Mouse (Mus musculus): ENCODE measurements around the gene Tfb1m. TPM values are rescaled to one million over a fixed set of nuclear protein-coding genes. Genes with fewer than 3 reads are reported as not detected.

Gene Tfb1m
- polyA plus RNA-seq, 1 experiment: 35.6 TPM

DNA sequence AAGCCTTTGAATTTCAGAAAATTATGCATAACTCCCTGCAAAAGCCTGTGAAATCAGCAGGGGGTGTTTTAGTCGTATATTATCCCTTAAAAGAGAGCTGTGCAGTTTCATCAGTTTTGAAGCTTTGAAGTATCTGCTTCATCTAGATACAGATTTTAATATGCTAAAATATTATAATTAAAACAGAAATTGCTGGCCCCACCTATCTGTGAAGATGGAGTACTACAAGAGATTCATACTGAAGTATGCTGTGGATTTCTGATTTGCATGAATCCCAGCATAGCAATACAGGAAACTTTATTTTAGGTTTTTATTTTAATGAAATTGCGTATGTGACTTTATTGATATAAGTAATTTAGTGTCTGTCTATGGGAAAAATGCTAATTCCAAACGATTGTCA lies 3.0 kb upstream of the Tfb1m start:
- no peak for TF ChIP-seq CTCF (IDR thresholded peaks at IDR 0.05; ENCODE audit: control insufficient read depth, insufficient read depth, insufficient replicate concordance, low read depth, low read length)
- TF ChIP-seq POLR2A (IDR thresholded peaks at IDR 0.05; ENCODE audit: control insufficient read depth, low read depth, low read length): no peak
- Histone ChIP-seq H3K27ac (ENCODE audit: control insufficient read depth, insufficient read depth, low read depth, low read length) (no peak overlapping the region), H3K4me1 (ENCODE audit: control insufficient read depth, insufficient read depth, low read length) (peaks cover 9% of the 10 kb centered on the region), H3K4me3 (ENCODE audit: control insufficient read depth, low read depth, low read length) (no peak overlapping the region), H3K36me3 (ENCODE audit: control insufficient read depth, insufficient read depth, low read length) (no peaks in the 10 kb centered on the region), H3K27me3 (ENCODE audit: control insufficient read depth, insufficient read depth, low read length) (no peaks in the 10 kb centered on the region)

DNA sequence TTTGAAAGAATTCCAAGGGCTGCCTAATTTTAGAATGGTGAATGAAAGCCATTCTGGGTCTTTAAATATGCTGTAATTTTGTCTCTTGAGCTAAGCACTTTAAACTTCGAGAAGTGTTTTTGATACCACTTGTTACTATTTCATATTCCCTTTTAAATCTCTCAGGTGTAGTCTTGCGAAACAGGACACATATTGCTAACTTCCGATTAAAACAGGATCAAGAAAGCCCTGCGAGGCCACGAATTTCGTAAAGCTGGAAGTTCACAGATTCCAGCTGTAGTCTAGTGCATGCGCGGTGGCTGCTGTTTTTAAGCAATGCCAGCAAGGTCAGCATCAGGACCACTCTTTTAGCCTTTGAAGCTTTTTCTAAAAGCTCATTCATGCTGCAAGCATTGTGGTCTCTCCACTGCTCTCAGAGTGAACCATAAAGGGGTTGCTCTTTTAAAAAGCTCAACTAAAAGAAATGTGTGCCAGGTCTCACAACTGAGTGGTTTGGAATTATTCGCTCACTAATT lies 832 bp upstream of the Tfb1m start:
- no peaks in the 10 kb centered on the region for H3K27me3 ChIP-seq (ENCODE audit: control insufficient read depth, insufficient read depth, low read length)
- TF ChIP-seq CTCF (IDR thresholded peaks at IDR 0.05; ENCODE audit: control insufficient read depth, insufficient read depth, insufficient replicate concordance, low read depth, low read length) (no peak), POLR2A (IDR thresholded peaks at IDR 0.05; ENCODE audit: control insufficient read depth, low read depth, low read length) (no peak)
- peak overlapping the region; percentile 92 for H3K27ac ChIP-seq (ENCODE audit: control insufficient read depth, insufficient read depth, low read depth, low read length)
- H3K36me3 ChIP-seq (ENCODE audit: control insufficient read depth, insufficient read depth, low read length): no peaks in the 10 kb centered on the region
- peak overlapping the region; percentile 90 for H3K4me3 ChIP-seq (ENCODE audit: control insufficient read depth, low read depth, low read length)
- peaks cover 9% of the 10 kb centered on the region for H3K4me1 ChIP-seq (ENCODE audit: control insufficient read depth, insufficient read depth, low read length)

DNA sequence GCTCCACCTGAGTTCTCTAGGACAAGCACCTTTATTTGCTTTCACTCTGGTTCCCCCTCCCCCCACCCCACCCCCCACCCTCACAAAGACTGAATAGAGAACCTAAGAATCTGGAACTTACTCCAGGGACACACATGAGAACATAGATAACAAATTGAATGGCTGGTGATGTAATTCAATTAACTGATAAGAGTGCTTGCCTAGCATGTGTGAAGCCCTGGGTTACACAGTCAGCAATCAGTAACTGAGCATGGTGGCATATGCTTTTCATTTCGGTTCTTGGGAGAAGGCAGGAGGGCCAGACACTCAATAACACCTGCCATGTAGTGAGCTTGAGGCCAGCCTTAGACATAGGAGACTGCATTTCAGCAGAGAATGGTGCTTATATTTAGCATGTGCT lies 1.3 kb downstream of the Tfb1m start:
- H3K27me3 ChIP-seq (ENCODE audit: control insufficient read depth, insufficient read depth, low read length): no peaks in the 10 kb centered on the region
- H3K4me1 ChIP-seq (ENCODE audit: control insufficient read depth, insufficient read depth, low read length): peaks cover 3% of the 10 kb centered on the region
- H3K27ac ChIP-seq (ENCODE audit: control insufficient read depth, insufficient read depth, low read depth, low read length): no peak overlapping the region
- peak overlapping the region; percentile 75 for H3K4me3 ChIP-seq (ENCODE audit: control insufficient read depth, low read depth, low read length)
- TF ChIP-seq CTCF (IDR thresholded peaks at IDR 0.05; ENCODE audit: control insufficient read depth, insufficient read depth, insufficient replicate concordance, low read depth, low read length) (no peak), POLR2A (IDR thresholded peaks at IDR 0.05; ENCODE audit: control insufficient read depth, low read depth, low read length) (no peak)
- H3K36me3 ChIP-seq (ENCODE audit: control insufficient read depth, insufficient read depth, low read length): no peaks in the 10 kb centered on the region

DNA sequence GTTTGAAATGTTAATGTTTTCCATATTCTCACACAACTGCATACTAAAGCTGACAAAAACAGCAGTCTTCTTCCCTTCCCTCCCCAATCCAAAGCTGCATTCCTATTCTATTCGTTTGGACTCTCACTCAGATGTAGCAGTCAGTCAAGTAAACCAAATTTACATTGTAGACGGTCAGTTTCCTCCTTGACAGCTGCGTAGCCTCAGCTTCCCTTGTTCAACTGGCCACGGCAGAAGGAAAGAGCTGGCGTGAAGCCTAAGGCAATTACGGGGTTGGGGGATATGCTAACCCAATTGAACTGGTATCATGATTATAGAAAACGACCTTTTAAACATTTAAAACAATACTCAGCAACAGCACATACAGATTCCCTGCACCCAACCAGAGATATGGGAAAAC lies 9.9 kb downstream of the Tfb1m start:
- Histone ChIP-seq H3K27ac (ENCODE audit: control insufficient read depth, insufficient read depth, low read depth, low read length) (no peak overlapping the region), H3K4me3 (ENCODE audit: control insufficient read depth, low read depth, low read length) (no peak overlapping the region), H3K36me3 (ENCODE audit: control insufficient read depth, insufficient read depth, low read length) (no peaks in the 10 kb centered on the region), H3K4me1 (ENCODE audit: control insufficient read depth, insufficient read depth, low read length) (no peaks in the 10 kb centered on the region), H3K27me3 (ENCODE audit: control insufficient read depth, insufficient read depth, low read length) (no peaks in the 10 kb centered on the region)
- no peak for TF ChIP-seq CTCF (IDR thresholded peaks at IDR 0.05; ENCODE audit: control insufficient read depth, insufficient read depth, insufficient replicate concordance, low read depth, low read length)

DNA sequence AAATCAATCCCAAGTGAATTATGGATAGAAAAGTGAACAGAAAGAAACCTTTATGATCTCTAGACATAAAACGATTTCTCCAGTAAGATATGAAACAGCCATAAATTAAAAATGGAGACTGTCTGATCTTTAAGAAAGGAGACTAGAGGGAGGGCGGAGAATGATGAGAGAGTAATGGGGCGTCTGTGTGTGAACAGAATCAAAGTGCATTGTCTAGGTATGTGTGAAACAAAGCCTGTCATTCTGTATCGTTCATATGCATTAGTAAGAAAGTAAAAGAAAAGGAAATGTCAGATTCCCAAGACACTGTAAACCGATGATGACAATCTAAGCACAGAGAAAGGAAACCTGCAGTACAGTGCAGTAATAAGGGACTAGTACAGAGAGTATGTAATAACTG lies 16.5 kb downstream of the Tfb1m start:
- H3K27ac ChIP-seq (ENCODE audit: control insufficient read depth, insufficient read depth, low read depth, low read length): no peak overlapping the region
- no peaks in the 10 kb centered on the region for H3K27me3 ChIP-seq (ENCODE audit: control insufficient read depth, insufficient read depth, low read length)
- no peaks in the 10 kb centered on the region for H3K36me3 ChIP-seq (ENCODE audit: control insufficient read depth, insufficient read depth, low read length)
- no peak for TF ChIP-seq POLR2A (IDR thresholded peaks at IDR 0.05; ENCODE audit: control insufficient read depth, low read depth, low read length)
- TF ChIP-seq CTCF (IDR thresholded peaks at IDR 0.05; ENCODE audit: control insufficient read depth, insufficient read depth, insufficient replicate concordance, low read depth, low read length): no peak
- H3K4me3 ChIP-seq (ENCODE audit: control insufficient read depth, low read depth, low read length): no peak overlapping the region
- no peaks in the 10 kb centered on the region for H3K4me1 ChIP-seq (ENCODE audit: control insufficient read depth, insufficient read depth, low read length)

DNA sequence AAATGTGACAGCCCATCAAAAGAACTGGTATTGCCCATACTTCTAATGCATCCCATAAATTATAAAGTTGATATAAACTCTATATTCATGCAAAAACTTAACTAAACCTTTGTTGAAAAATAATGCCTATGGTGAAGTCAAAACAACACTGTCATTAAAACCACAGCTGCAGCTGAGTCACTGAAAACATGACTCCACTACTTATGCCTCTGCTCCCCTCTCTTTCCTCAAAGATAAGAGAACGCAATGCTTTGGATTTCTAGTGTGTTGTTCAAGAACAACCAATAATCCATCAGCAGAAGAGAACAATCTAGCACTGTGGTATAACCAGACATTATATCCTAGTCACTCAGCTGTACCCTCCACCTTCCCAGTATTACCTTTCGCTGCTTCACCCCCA lies 17.3 kb downstream of the Tfb1m start:
- Histone ChIP-seq H3K27me3 (ENCODE audit: control insufficient read depth, insufficient read depth, low read length) (no peaks in the 10 kb centered on the region), H3K36me3 (ENCODE audit: control insufficient read depth, insufficient read depth, low read length) (no peaks in the 10 kb centered on the region), H3K27ac (ENCODE audit: control insufficient read depth, insufficient read depth, low read depth, low read length) (no peak overlapping the region), H3K4me1 (ENCODE audit: control insufficient read depth, insufficient read depth, low read length) (no peaks in the 10 kb centered on the region), H3K4me3 (ENCODE audit: control insufficient read depth, low read depth, low read length) (no peak overlapping the region)
- no peak for TF ChIP-seq POLR2A (IDR thresholded peaks at IDR 0.05; ENCODE audit: control insufficient read depth, low read depth, low read length)
- TF ChIP-seq CTCF (IDR thresholded peaks at IDR 0.05; ENCODE audit: control insufficient read depth, insufficient read depth, insufficient replicate concordance, low read depth, low read length): no peak

DNA sequence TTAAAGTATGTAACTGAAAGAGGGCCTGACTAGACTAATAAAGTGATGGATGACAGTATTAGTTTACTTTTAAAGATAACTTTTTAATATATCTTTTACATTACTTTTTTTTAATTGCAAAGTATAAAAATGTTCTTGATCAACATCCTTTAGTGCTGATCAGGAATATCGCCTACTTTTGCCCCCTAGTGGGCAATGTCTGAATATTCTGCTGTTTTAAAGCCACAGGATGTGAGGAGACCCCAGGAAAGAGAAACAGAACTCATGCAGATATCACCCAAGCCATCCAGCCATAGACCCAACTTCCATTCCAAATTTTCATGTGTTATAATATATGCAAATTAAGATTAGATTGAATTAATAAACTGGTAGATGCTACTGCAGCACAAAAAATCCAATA lies 24.2 kb downstream of the Tfb1m start:
- no peak for TF ChIP-seq POLR2A (IDR thresholded peaks at IDR 0.05; ENCODE audit: control insufficient read depth, low read depth, low read length)
- TF ChIP-seq CTCF (IDR thresholded peaks at IDR 0.05; ENCODE audit: control insufficient read depth, insufficient read depth, insufficient replicate concordance, low read depth, low read length): no peak
- Histone ChIP-seq H3K36me3 (ENCODE audit: control insufficient read depth, insufficient read depth, low read length) (no peaks in the 10 kb centered on the region), H3K4me1 (ENCODE audit: control insufficient read depth, insufficient read depth, low read length) (no peaks in the 10 kb centered on the region), H3K27me3 (ENCODE audit: control insufficient read depth, insufficient read depth, low read length) (no peaks in the 10 kb centered on the region), H3K4me3 (ENCODE audit: control insufficient read depth, low read depth, low read length) (no peak overlapping the region), H3K27ac (ENCODE audit: control insufficient read depth, insufficient read depth, low read depth, low read length) (no peak overlapping the region)

DNA sequence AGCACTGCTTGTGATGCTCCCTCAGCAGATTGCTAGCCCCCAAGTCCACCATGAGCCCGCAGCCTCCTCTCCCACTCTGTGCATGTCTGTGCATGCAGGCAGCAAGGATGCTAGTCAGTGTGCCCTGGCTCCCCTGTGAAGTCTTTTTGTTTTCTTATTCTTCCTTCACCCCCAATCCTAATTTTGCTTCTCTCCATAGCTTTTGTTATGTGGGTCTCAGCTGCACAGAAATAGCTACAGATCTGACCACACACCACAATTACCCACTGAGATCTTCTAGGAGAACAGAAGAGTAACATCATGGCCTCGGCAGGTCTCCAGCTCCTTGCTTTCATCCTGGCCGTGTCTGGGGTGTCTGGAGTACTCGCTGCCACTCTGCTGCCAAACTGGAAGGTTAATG lies 25.3 kb downstream of the Tfb1m start, which contains the start of gene Cldn20:
Gene Cldn20, plus strand, starts transcription at position 301 of the 400 bp plus-strand sequence.
- no peak within 1 kb of the TSS for H3K27ac ChIP-seq (ENCODE audit: control insufficient read depth, insufficient read depth, low read depth, low read length)
- no peak within 1 kb of the TSS for H3K4me3 ChIP-seq (ENCODE audit: control insufficient read depth, low read depth, low read length)
- no peaks in the 10 kb centered on the region for H3K36me3 ChIP-seq (ENCODE audit: control insufficient read depth, insufficient read depth, low read length)
- H3K27me3 ChIP-seq (ENCODE audit: control insufficient read depth, insufficient read depth, low read length): no peaks in the 10 kb centered on the region
- H3K4me1 ChIP-seq (ENCODE audit: control insufficient read depth, insufficient read depth, low read length): no peaks in the 10 kb centered on the region
- TF ChIP-seq CTCF (IDR thresholded peaks at IDR 0.05; ENCODE audit: control insufficient read depth, insufficient read depth, insufficient replicate concordance, low read depth, low read length): no peak
- TF ChIP-seq POLR2A (IDR thresholded peaks at IDR 0.05; ENCODE audit: control insufficient read depth, low read depth, low read length): no peak
